Mouse (Mus musculus) kidney, postnatal 0 days (tissue): ENCODE measurements at regions not wholly inside any gene's neighbourhood (a gene's known extent, or its start where the extent isn't known, plus 50 kb on each side); places are given as distances from the start of the nearest gene placed in this dataset.

Experiments used
- ATAC-seq: fragments of 200-750 bp; cut with Nextera tagmentation; replicated peaks from 2 replicates; pipeline ENCODE4 v1.8.0; 2017; ENCODE audit warnings: low read depth, moderate number of reproducible peaks, moderate TSS enrichment, moderate library complexity; ENCODE audit not compliant: low FRiP score
- DNase-seq: peaks from one replicate; pipeline ENCODE4 v3.0.0-alpha.2; 2016; ENCODE audit warnings: low spot score
- H3K27ac ChIP-seq: fragments of 300-500 bp; sonication (generic); 2 replicates; pipeline ENCODE4 v1.5.1; 2014; ENCODE audit warnings: mild to moderate bottlenecking
- H3K27me3 ChIP-seq: fragments of 300-500 bp; sonication (generic); 2 replicates; pipeline ENCODE4 v1.6.1; 2014; ENCODE audit warnings: low read length, mixed read lengths; ENCODE audit not compliant: insufficient read depth
- H3K36me3 ChIP-seq: fragments of 300-500 bp; sonication (generic); 2 replicates; pipeline ENCODE4 v1.6.1; 2014; ENCODE audit warnings: low read length, mixed read lengths; ENCODE audit not compliant: insufficient read depth
- H3K4me1 ChIP-seq: fragments of 300-500 bp; sonication (generic); replicated peaks from 2 replicates; pipeline ENCODE4 v1.6.1; 2014; ENCODE audit warnings: antibody characterized with exemption, low read length, mixed read lengths; ENCODE audit not compliant: insufficient read depth
- H3K4me2 ChIP-seq: fragments of 300-500 bp; sonication (generic); 2 replicates; pipeline ENCODE4 v1.6.1; 2014; ENCODE audit warnings: mild to moderate bottlenecking, low read length, moderate library complexity, mixed read lengths
- H3K4me3 ChIP-seq: fragments of 300-500 bp; sonication (generic); replicated peaks from 2 replicates; pipeline ENCODE4 v1.5.1; 2014; ENCODE audit warnings: low read depth, low read length
- H3K9ac ChIP-seq: fragments of 300-500 bp; sonication (generic); 2 replicates; pipeline ENCODE4 v1.6.1; 2014; ENCODE audit warnings: low read depth, low read length
- H3K9me3 ChIP-seq: fragments of 300-500 bp; sonication (generic); replicated peaks from 2 replicates; pipeline ENCODE4 v1.6.1; 2016; ENCODE audit warnings: low read length, inconsistent platforms, mixed read lengths
- CTCF ChIP-seq: IDR thresholded peaks from 2 replicates; pipeline ENCODE4 v1.5.1; 2016; ENCODE audit warnings: antibody characterized with exemption, low read depth, mild to moderate bottlenecking, moderate library complexity
- WGBS: fragments of 180-500 bp; shearing (Covaris S2); extraction: QIAGEN DNeasy Blood & Tissue Kit; methylation state at CpG from one replicate; pipeline ENCODE4 v1.1.7; 2014; 5-methylcytosine and 5-hydroxymethylcytosine counted together

GRCm38 (mm10) chr7:40195366-40195765 lies 677.8 kb downstream of the Zfp619 start:
- Histone ChIP-seq H3K4me3 (no peak overlapping the region), H3K4me1 (no peaks in the 10 kb centered on the region), H3K36me3 (no peaks in the 10 kb centered on the region), H3K9me3 (no peaks in the 10 kb centered on the region), H3K9ac (no peak overlapping the region), H3K4me2 (no peak overlapping the region), H3K27ac (no peak overlapping the region), H3K27me3 (no peaks in the 10 kb centered on the region)
- TF ChIP-seq CTCF: no peak
- ATAC-seq: no peak
- no peak for DNase-seq
- WGBS: 79% methylated on average over 3 of the region's 3 CpGs

- no peak overlapping the region for H3K4me2 ChIP-seq
- TF ChIP-seq CTCF: no peak
- no peaks in the 10 kb centered on the region for H3K4me1 ChIP-seq
- H3K27ac ChIP-seq: no peak overlapping the region
- H3K9ac ChIP-seq: no peak overlapping the region
- 60% methylated on average over 1 of the region's 1 CpGs for WGBS
- no peaks in the 10 kb centered on the region for H3K27me3 ChIP-seq
- no peak overlapping the region for H3K4me3 ChIP-seq
- DNase-seq (no peak), ATAC-seq (no peak)
- H3K36me3 ChIP-seq: no peaks in the 10 kb centered on the region
- no peaks in the 10 kb centered on the region for H3K9me3 ChIP-seq
These were observed 685.0 kb downstream of the Zfp619 start for GRCm38 (mm10) chr7:40202615-40203014.

- no peak for DNase-seq
- WGBS: 80% methylated on average over 5 of the region's 5 CpGs
- H3K4me1 ChIP-seq: no peaks in the 10 kb centered on the region
These were observed 686.2 kb upstream of the Vstm2b start for GRCm38 (mm10) chr7:40211956-40212355.

GRCm38 (mm10) chr7:40212576-40212975 lies 685.6 kb upstream of the Vstm2b start:
- WGBS: 77% methylated on average over 2 of the region's 2 CpGs
- Histone ChIP-seq H3K4me1 (no peaks in the 10 kb centered on the region), H3K27ac (no peak overlapping the region), H3K9ac (no peak overlapping the region), H3K27me3 (no peaks in the 10 kb centered on the region), H3K36me3 (no peaks in the 10 kb centered on the region), H3K9me3 (no peaks in the 10 kb centered on the region), H3K4me3 (no peak overlapping the region), H3K4me2 (no peak overlapping the region)
- ATAC-seq: no peak
- no peak for DNase-seq
- TF ChIP-seq CTCF: no peak

More at GRCm38 (mm10) chr7:40211956-40212355, 686.2 kb upstream of the Vstm2b start:
- no peak overlapping the region for H3K27ac ChIP-seq
- no peaks in the 10 kb centered on the region for H3K27me3 ChIP-seq
- no peaks in the 10 kb centered on the region for H3K9me3 ChIP-seq
- H3K4me3 ChIP-seq: no peak overlapping the region
- no peak for ATAC-seq
- no peak for TF ChIP-seq CTCF
- no peak overlapping the region for H3K4me2 ChIP-seq
- H3K9ac ChIP-seq: no peak overlapping the region
- no peaks in the 10 kb centered on the region for H3K36me3 ChIP-seq

GRCm38 (mm10) chr7:40213646-40214045 lies 684.5 kb upstream of the Vstm2b start:
- no peak overlapping the region for H3K9ac ChIP-seq
- no peak for DNase-seq
- 63% methylated on average over 2 of the region's 2 CpGs for WGBS

GRCm38 (mm10) chr7:40214395-40214794 lies 683.7 kb upstream of the Vstm2b start:
- no peaks in the 10 kb centered on the region for H3K36me3 ChIP-seq
- no peak overlapping the region for H3K4me2 ChIP-seq
- no peaks in the 10 kb centered on the region for H3K4me1 ChIP-seq
- no peaks in the 10 kb centered on the region for H3K27me3 ChIP-seq
- no peak for TF ChIP-seq CTCF
- H3K4me3 ChIP-seq: no peak overlapping the region
- H3K9me3 ChIP-seq: no peaks in the 10 kb centered on the region
- no peak overlapping the region for H3K9ac ChIP-seq
- WGBS: 26% methylated on average over 4 of the region's 4 CpGs
- ATAC-seq: no peak
- no peak overlapping the region for H3K27ac ChIP-seq
- DNase-seq: no peak

More at GRCm38 (mm10) chr7:40213646-40214045, 684.5 kb upstream of the Vstm2b start:
- Histone ChIP-seq H3K4me2 (no peak overlapping the region), H3K4me1 (no peaks in the 10 kb centered on the region), H3K27ac (no peak overlapping the region), H3K27me3 (no peaks in the 10 kb centered on the region), H3K9me3 (no peaks in the 10 kb centered on the region), H3K36me3 (no peaks in the 10 kb centered on the region), H3K4me3 (no peak overlapping the region)
- no peak for TF ChIP-seq CTCF
- ATAC-seq: no peak

GRCm38 (mm10) chr7:40215271-40215670 lies 682.9 kb upstream of the Vstm2b start:
- WGBS: 69% methylated on average over 2 of the region's 2 CpGs
- no peak for TF ChIP-seq CTCF
- no peak overlapping the region for H3K4me2 ChIP-seq
- no peak overlapping the region for H3K27ac ChIP-seq
- no peaks in the 10 kb centered on the region for H3K4me1 ChIP-seq
- no peaks in the 10 kb centered on the region for H3K36me3 ChIP-seq
- ATAC-seq (no peak), DNase-seq (no peak)
- no peak overlapping the region for H3K9ac ChIP-seq
- H3K4me3 ChIP-seq: no peak overlapping the region
- no peaks in the 10 kb centered on the region for H3K9me3 ChIP-seq
- no peaks in the 10 kb centered on the region for H3K27me3 ChIP-seq
